Mouse (Mus musculus): Measurements from ENCODE around the gene Matn1.

GRCm38 (mm10) chr4:130926274-130926673 is 17.9 kb upstream of the Matn1 start:
- TF ChIP-seq CTCF (IDR thresholded peaks at IDR 0.05; ENCODE audit: borderline replicate concordance, insufficient read depth, low read depth, low read length): no peak
- no peak for TF ChIP-seq POLR2A (IDR thresholded peaks at IDR 0.05; ENCODE audit: borderline replicate concordance, insufficient read depth, low read length)
